Mouse (Mus musculus) adrenal gland, adult 18-20 months (tissue): ENCODE data around the gene Cngb1. TPM values are rescaled to one million over a fixed set of nuclear protein-coding genes. Genes with fewer than 3 reads are reported as not detected.

ENCODE experiments used
- DNase-seq, 2 experiments: peaks; one replicate each; pipeline ENCODE4 v3.0.0; 2021 to 2022; ENCODE audit warnings: low spot score in 2 of 2
- long read RNA-seq, 2 experiments: library from polyadenylated mRNA; stranded (forward); transcript quantifications; one replicate each; pipeline ENCODE4 v2.0.0; 2021
- total RNA-seq, 2 experiments: library from RNA; stranded (reverse); gene quantifications; 1 replicate in 1 of 2; 2 replicates in 1 of 2; pipeline ENCODE4 v1.2.3; 2021

The Cngb1 gene
- under 1 TPM; 0.20 to 0.22 TPM for total RNA-seq
- long read RNA-seq, experiment 1 = 0 reads
- long read RNA-seq, experiment 2 = 0 reads

- DNase-seq = no peak
Measured at GRCm38 (mm10) chr8:95306431-95306830, at the start of gene Cngb1. Gene Cngb1, minus strand, starts transcription at chr8:95306585.

DNA sequence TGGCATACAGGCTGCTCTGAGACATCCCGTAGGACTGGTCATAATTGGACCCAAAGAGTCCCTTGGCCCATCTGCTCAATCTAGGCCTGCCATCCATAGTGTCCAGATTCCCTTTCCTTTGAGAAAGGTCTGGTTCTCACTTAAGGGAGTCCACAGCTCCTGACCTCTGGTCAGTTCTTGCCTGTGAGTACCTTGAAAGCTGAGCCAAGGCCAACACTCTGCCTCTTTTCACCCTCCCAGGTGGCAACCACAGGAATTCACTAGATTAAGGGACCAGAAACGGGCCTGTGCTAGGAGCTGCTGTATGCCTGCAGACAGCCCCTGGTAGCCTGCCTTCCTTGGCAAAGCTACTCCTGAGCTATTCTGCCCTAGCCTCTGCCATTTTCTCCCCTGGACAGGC lies 48.2 kb upstream of the Cngb1 start:
- DNase-seq = no peak

DNA sequence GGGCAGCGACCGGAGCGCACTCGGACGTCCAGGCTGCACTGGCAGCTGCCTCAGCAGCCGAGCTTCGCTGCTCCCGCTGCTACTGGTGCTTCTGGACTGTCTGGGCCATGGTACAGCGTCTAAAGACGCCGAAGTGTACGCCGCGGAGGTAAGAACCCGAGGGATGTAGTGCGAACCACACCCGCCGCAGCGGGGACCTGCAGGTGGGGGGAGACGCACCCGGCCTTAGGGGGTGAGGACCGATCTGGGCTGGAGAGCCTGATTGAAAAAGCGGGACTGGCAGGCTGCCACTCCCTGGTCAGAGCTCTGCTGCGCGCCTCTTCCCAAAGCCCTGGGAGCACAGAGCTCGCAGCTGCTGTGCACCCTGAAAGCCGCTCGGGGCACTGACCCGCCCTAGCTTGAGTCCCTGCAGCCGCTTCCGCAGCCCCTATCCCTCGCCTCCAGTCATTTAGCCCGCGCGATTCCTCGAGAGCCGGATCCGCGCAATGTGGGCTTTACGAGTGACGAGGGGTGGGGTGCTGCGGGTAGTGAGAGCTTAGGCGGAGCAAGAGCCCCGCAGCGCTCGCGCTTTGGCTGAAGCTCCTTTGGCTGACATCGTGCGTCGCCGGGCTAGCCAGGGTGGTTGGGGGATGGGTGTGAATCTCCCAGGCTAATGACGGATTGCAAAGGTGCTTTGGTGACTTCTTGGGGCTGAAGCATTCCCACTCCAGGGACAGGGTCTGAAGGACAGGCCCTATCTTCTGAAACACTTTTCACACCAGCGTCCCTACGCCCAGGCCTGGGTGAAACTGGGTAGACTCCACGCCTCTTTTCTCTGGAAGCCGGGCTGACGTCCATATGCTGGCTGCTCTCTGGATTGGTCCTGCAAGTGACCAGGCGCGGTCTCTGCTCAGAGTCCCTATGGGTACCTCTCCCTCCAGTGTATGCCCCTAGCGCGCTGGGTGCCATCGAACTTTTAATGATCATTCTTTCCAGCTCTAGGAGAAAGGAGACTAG lies 46.8 kb upstream of the Cngb1 start:
- peak; percentile 41 to 42 for DNase-seq

DNA sequence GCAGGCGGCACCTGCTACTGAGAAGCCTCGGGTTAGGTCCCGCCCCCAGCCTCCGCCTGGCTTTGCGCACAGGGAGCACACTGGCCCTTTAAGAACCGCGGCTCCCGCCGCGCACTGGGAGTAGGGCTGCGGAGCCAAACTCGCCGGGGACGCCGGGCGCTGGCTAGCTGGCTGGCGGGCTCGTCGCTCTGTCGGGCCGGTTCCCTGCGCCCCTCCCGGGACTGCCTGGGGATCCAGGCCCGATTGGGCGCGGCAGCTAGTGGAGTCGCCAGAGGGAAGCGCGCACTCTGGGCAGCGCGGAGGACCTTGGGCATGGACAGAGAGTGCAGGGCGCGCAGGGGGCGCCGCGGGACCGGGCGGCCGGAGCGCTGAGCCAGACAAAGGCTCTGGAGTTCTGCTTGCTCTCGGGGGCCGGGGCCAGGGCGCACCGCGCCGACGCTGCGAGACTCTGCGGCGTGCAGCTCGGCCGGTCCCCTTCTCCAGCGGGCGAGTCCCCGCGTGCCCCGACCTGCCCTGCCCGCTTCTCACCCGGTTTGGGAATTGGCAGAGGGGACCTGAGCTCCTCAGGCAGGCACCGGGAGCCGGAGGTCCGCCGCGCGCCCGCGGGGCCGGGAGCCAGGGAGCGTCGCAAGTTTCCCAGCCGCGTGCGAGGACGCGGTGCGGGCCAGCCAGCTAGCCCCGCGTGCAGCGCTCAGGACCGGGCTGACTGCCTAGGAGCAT lies 45.9 kb upstream of the Cngb1 start, which contains the start of gene Mmp15:
Gene Mmp15 (plus strand): TSS at position 118 of the 720 bp plus-strand sequence.
- DNase-seq = peak; percentile 67 to 70

- no peak for DNase-seq
Measured at GRCm38 (mm10) chr8:95351461-95351860, 45.1 kb upstream of the Cngb1 start.

DNA sequence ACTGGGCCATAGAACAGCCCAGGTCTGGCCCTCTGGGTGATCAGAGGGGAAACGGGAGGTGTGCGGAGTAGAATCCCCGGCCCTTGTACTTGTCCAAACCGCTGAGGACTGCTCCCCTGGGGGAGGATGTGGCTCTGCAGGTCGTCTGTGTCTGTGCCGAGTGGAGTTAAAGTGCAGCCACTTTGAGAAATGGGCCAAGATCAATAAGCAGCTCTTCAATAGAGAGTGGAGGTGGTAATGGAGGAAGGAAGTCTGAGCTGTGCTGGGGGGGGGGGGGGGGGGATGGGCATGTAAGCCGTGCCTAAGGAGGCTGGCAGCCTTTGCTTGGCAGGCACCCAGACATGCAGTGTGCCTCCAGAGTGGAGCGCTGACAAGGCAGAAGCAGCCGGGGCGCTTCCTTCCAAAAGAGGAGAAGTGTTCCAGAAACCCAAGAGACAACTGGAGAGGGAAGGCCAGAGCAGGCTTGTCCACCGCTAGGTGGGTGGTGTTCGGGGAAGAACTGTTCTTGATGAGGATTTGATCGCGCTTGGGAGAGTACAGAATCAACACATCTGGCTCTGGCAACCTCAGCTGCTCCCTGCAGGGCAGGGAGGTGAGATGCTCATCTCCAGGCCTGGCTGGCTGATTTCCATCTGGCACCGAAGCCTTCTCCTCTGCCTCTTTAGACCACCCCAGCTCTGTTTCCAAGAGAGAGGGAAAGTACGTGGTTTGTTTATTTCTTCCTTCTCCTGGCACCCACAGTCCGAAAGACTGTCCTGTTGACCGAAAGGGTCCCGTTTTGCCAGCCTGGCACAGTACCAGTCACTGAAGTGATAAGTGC lies 42.6 kb upstream of the Cngb1 start:
- DNase-seq = peak in 1 of 2 experiments; percentile 47

GRCm38 (mm10) chr8:95348356-95348755 lies 42.0 kb upstream of the Cngb1 start:
- DNase-seq = no peak

- peak; percentile 57 to 63 for DNase-seq
Measured at GRCm38 (mm10) chr8:95346643-95347545, 40.5 kb upstream of the Cngb1 start.

GRCm38 (mm10) chr8:95344668-95345067 lies 38.3 kb upstream of the Cngb1 start:
- no peak for DNase-seq

DNA sequence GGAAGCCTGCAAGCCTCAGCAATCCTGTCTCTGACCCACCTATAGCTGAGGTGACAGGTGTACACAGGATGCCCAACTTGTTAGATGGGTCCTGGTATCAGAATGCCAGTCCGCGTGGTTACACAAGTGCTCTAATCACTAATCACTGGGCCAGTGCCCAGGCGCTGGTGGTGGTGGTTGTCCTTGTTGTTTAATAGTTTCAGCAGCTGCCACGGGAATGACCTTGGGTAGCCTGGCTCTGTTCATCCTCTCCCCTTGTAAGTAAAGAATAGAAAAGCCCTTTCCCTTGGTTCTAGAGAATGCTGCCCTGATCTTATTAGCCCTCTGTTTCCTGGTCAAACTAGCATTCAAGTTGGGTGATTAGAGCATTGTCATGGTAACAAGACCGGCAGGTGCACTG lies 35.3 kb upstream of the Cngb1 start:
- DNase-seq = no peak

DNA sequence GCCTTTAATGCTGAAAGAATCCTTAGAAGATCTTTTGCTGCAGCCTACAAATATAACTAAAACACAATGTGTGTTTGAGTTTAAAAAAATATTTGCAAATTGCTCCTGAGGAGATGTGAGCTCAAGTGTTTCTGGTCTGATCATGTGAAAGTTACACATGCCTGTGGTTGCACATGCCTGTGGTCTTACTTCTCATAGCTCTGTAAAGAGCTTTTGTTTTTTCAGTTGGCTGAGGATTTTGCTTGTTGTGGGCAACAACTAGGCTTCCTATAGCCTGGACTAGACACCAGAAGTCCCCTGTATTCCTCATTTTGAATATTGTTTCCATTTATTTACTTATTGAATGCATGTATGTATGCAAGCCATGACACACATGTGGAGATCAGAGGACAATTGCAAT lies 30.0 kb upstream of the Cngb1 start:
- DNase-seq = no peak

GRCm38 (mm10) chr8:95335706-95336105 lies 29.3 kb upstream of the Cngb1 start:
- no peak for DNase-seq

- no peak for DNase-seq
Measured at GRCm38 (mm10) chr8:95332437-95333199, 26.2 kb upstream of the Cngb1 start.

DNA sequence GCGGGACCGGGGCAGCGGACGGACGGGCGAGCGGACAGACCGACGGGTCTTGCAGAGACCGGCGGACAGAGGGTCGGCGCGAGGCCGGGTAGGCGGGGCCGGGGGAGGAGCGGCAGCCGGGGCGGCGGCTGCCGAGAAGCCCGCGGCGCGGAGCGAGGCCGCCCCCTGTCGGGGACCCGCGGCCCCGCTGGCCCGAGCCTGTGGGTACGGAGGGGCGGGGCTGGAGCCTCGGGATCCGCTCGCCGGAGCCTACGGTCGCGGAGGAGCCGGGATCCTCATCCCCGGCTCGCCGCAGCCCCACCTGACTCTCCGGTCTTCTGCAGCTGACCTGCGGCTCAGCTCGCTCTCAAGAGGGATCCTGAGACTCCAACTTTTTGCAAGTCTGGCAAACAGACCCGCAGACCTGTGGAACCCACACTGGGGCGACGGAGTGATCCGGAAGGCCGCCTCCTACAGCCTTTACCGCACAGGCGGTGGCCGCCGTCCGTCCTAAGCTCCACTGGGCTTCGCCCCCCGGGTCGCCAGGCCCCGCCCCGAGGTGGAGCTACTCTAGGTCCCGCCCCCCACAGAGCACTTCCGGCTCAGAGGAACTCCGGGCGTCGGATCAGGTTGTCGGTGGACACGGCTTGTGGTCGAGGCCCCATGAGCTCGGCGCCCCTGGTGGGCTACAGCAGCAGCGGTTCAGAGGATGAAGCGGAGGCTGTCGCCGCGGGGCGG lies 25.5 kb upstream of the Cngb1 start, which contains the start of the genes Zfp319 and Usb1:
Gene Zfp319 (minus strand): TSS at position 231 of the 717 bp plus-strand sequence.
Gene Usb1 (plus strand): TSS at position 565 of the 717 bp plus-strand sequence.
- peak; percentile 96 to 99 for DNase-seq

DNA sequence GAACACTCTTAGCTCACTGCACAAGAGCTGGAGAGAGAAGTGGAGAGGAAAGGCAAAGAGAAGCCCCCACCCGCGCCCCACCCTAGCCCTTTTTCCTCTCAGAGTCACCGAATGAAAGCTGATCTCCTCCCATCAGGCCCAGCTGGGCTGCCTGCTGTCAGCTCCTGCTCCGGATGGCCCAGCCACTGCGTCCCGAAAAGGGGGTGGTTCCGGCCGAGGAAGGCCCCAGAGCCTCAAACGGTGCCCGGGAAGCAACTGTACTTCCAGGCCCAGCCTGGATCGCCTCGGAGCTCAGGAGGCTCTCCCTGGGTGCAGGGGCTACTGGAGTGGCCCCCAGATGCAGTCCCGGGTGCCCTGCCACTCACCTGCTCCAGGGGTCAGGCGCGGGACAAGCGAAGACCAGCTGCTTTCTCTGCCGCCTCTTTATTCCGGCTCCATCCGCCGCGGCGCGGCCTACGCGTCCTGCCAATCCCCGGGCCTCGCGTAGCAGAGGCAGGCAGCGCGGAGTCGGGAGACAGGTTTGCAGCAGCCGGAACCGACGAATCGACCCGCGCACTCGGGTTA lies 24.9 kb upstream of the Cngb1 start:
- no peak for DNase-seq

- DNase-seq = no peak
Measured at GRCm38 (mm10) chr8:95330367-95330766, 24.0 kb upstream of the Cngb1 start.

DNA sequence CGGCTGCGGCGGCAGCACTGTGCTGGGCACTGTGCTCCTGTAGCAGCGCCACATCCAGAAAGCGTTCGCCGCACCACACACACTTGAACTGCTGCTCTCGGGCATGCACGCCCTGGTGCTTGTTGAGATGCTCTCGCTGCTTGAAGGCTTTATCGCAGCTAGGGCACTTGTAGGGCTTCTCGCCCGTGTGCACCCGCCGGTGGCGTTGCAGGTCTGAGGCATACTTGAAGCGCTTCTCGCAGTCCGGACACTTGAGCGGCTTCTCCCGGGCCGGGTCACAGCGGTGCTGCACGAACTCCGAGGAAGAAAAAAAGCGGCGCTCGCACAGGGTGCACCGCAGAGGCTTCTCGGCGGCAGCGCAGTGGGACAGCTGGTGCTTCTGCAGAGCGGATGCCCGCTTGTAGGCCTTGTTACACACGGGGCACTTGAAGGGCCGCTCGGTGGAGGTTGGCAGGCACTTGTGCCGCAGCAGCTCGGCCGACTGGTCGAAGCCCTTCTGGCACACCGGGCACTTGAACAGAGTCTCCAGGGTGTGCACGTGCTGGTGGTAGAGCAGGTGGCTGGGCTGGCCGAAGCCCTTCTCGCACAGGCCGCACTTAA lies 21.6 kb upstream of the Cngb1 start:
- DNase-seq = no peak

DNA sequence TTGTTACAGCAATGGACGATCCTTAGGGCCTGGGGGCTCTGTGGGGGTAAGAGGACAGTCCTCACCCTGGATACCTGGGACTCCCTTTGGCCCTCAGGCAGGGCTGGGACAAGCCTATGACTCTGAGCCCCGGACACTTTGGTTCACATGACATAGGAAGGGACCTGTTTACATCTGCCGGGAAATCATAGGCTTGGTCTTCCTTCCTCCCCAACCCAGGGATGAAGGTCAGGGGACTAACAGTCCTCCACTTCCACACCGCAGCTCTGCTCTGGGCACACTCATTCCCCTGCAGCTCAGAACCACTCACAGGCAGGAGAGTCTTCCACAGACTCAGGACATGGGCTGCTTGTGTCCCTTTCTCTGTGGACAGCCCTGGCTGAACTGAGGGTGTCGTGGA lies 20.4 kb upstream of the Cngb1 start:
- no peak for DNase-seq
